Mouse (Mus musculus) CD4-positive, CD25-positive, alpha-beta regulatory T cell, adult 2 months (primary cell): Measurements from ENCODE around the gene Cnn2.
"Not testable (repeated sequence)": the region's sequence is repeated elsewhere in the genome, so short reads cannot be mapped to it uniquely, and the experiment has no call there.

Experiments used
- DNase-seq: peaks from one replicate; pipeline ENCODE4 v3.0.0-alpha.2; 2012; ENCODE audit warnings: low read depth, low spot score

Cnn2 gene

DNA sequence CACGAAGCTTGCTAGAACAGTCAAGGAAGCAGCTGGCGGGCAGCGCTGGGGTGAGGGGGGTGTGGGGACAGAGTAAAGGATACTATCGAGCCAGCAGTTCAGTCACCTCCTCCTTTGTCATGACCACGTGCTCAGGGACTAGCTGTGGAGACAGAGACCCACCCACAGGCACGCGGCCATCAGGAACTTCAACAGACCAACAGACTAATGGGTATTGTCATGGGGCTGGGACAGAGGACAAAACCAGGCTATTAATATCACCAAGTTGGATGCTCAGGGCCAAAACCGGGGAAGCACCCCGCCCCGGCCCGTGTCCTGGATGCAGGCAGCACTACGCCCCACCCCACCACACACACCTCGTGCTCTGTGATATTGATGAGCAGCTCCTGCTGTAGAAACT is 48.4 kb downstream of the Cnn2 start:
- DNase-seq = no peak

- DNase-seq = peak; percentile 99
These were observed 51.2 kb downstream of the Cnn2 start, which contains the start of gene Polr2e for GRCm38 (mm10) chr10:80039559-80039979. TSS of gene Polr2e (minus strand) at chr10:80039795.

GRCm38 (mm10) chr10:80041409-80042060 is 53.2 kb downstream of the Cnn2 start:
- not testable (repeated sequence) for DNase-seq

GRCm38 (mm10) chr10:80044087-80044486 is 55.7 kb downstream of the Cnn2 start:
- no peak for DNase-seq

DNA sequence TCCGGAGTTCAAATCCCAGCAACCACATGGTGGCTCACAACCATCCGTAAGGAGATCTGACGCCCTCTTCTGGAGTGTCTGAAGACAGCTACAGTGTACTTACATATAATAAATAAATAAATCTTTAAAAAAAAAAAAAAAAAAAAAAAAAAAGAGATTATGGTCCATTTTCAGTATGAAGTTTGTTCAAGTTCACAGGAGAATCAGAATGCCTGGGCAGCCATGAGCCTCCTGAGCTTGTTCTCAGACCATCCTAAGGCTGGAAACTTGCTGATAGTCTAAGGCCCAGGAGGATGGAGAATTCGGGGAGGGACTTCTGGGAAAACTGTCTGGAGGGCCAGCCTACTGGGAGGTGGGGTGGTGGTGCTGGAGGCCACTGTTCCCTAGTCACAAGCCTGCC is 57.0 kb downstream of the Cnn2 start:
- DNase-seq = not testable (repeated sequence)
